Mouse (Mus musculus) activated CD4-positive, CD25-positive, alpha-beta regulatory T cell, adult 9 weeks (primary cell): ENCODE data around the gene Peak1. TPM values are rescaled to one million over a fixed set of nuclear protein-coding genes. Genes with fewer than 3 reads are reported as not detected.

Experiments used
- polyA plus RNA-seq: library from polyadenylated mRNA; unstranded; fragments of 100-300 nt; shearing (Covaris generic); gene quantifications from one replicate; pipeline ENCODE4 v1.2.1, GENCODE M21; 2017

The Peak1 gene
- 45.5 TPM for polyA plus RNA-seq

GRCm38 (mm10) chr9:56417948-56418737, at the start of gene Peak1, which contains the start of gene Hmg20a:
TSS of gene Peak1 (minus strand) at chr9:56418067.
TSS of gene Hmg20a (plus strand) at chr9:56418609.

GRCm38 (mm10) chr9:56165377-56165776, 252.5 kb downstream of the Peak1 start, which contains the start of gene Tspan3:
TSS of gene Tspan3 (minus strand) at chr9:56165477.

Other genes starting within 250 kb of the Peak1 start
- 68.6 TPM for gene Hmg20a, start 542 bp upstream of the Peak1 start, polyA plus RNA-seq